In genomic region chr10:8972789-8973551, GRCm38 (mm10) we compare ENCODE assay signal across 13 mouse cellular contexts.
A peak's percentile ranks its signal among the peaks of the same experiment; 100 is the strongest.
DNase-seq lines count a peak whose midpoint lies in the region; ATAC-seq and TF ChIP-seq lines count a peak whose summit lies in the region.
"Had no signal": no experiment of that assay in that cellular context is flagged by ENCODE, and none has a peak within 500 bp of the region (broad histone marks: within the 10 kb centered on the region; RNA-seq: fewer than 3 reads in every experiment).

No protein-coding gene starts in this region.

- 0 out of 2 replicates have a peak overlapping the region, but pooled peaks have one; percentile 34 for H3K27ac ChIP-seq in heart, embryonic 12.5 days (ENCODE audit: poor library complexity, severe bottlenecking)
- H3K27ac ChIP-seq in left cerebral cortex, adult 2 months = peak overlapping the region; percentile 52
- H3K27ac ChIP-seq in intestine, embryonic 15.5 days = peak overlapping the region; percentile 29; the same call in 1 of the 2 replicates
- H3K27ac ChIP-seq: neural tube, embryonic 12.5 days had no signal

- no peak overlapping the region for H3K4me3 ChIP-seq in heart, embryonic 12.5 days
- H3K4me3 ChIP-seq in left cerebral cortex, adult 2 months = no peak overlapping the region
- no peak overlapping the region for H3K4me3 ChIP-seq in intestine, embryonic 15.5 days (replicated peaks)
- H3K4me3 ChIP-seq: neural tube, embryonic 12.5 days had no signal

- H3K4me2 ChIP-seq in heart, embryonic 12.5 days = no peak overlapping the region
- H3K4me2 ChIP-seq in intestine, embryonic 15.5 days (replicated peaks) = no peak overlapping the region
- H3K4me2 ChIP-seq: neural tube, embryonic 12.5 days had no signal

- 45% methylated on average over 8 of the region's 8 CpGs for WGBS in heart, embryonic 12.5 days
- WGBS in intestine, embryonic 15.5 days = 40% methylated on average over 8 of the region's 8 CpGs

- DNase-seq in heart, adult 9 months (ENCODE audit: low spot score in 2 of 2) = no peak
- no peak for DNase-seq in left cerebral cortex, adult 2 months (ENCODE audit: extremely low spot score in 1 of 2, low spot score in 2 of 2)
- DNase-seq in left cerebral cortex, postnatal 14 days (ENCODE audit: low spot score in 2 of 2) = no peak
- DNase-seq in brain, embryonic 14.5 days (ENCODE audit: low read depth) = peak; percentile 31
- no peak for DNase-seq in testis, postnatal 10 days (ENCODE audit: low spot score)
- DNase-seq: adrenal gland, postnatal 10 days; kidney, adult 11 months; midbrain, embryonic 14.5 days had no signal

- no peaks in the 10 kb centered on the region for H3K27me3 ChIP-seq in heart, embryonic 12.5 days (replicated peaks)
- H3K27me3 ChIP-seq in intestine, embryonic 15.5 days (replicated peaks) = no peaks in the 10 kb centered on the region
- H3K27me3 ChIP-seq: CH12.LX; neural tube, embryonic 12.5 days had no signal

- no peak for ATAC-seq in heart, embryonic 12.5 days (ENCODE audit: insufficient number of reproducible peaks, low FRiP score)
- peak; percentile 83 for ATAC-seq in intestine, embryonic 15.5 days
- ATAC-seq in granulocyte monocyte progenitor cell, adult 5-6 weeks (replicated peaks; ENCODE audit: poor library complexity, severe bottlenecking) = no peak

- no peaks in the 10 kb centered on the region for H3K9me3 ChIP-seq in heart, embryonic 12.5 days (replicated peaks)
- H3K9me3 ChIP-seq in intestine, embryonic 15.5 days = no peaks in the 10 kb centered on the region
- H3K9me3 ChIP-seq: neural tube, embryonic 12.5 days had no signal

- intact Hi-C loops in left cerebral cortex, adult 2 months (cut with DNase I) = loop anchor here (5.0 kb wide), 2 partner anchors 131 to 181 kb away; no protein-coding TSS in a partner anchor
- intact Hi-C loops in left cerebral cortex, postnatal 14 days (cut with DNase I) = no loop called here

- peaks cover 18% of the 10 kb centered on the region for H3K4me1 ChIP-seq in heart, embryonic 12.5 days (replicated peaks)
- peaks cover 24% of the 10 kb centered on the region for H3K4me1 ChIP-seq in intestine, embryonic 15.5 days (replicated peaks)

- H3K9ac ChIP-seq in heart, embryonic 12.5 days = no peak overlapping the region
- no peak overlapping the region for H3K9ac ChIP-seq in intestine, embryonic 15.5 days
- H3K9ac ChIP-seq: neural tube, embryonic 12.5 days had no signal

- H3K36me3 ChIP-seq in heart, embryonic 12.5 days = no peaks in the 10 kb centered on the region
- H3K36me3 ChIP-seq in intestine, embryonic 15.5 days = no peaks in the 10 kb centered on the region
- H3K36me3 ChIP-seq: neural tube, embryonic 12.5 days had no signal

- TF ChIP-seq POLR2A in brain, embryonic 14.5 days (IDR thresholded peaks at IDR 0.05; ENCODE audit: borderline replicate concordance, extremely low read depth, insufficient read depth, insufficient read length, poor library complexity, severe bottlenecking) = no peak

- no peak for TF ChIP-seq CTCF in left cerebral cortex, adult 2 months (IDR thresholded peaks at IDR 0.05)
- no peak for TF ChIP-seq CTCF in brain, embryonic 14.5 days (IDR thresholded peaks at IDR 0.05; ENCODE audit: borderline replicate concordance, extremely low read depth, insufficient read depth, insufficient read length)
